Mouse (Mus musculus): Measurements from ENCODE around the gene Setdb2. TPM values are rescaled to one million over a fixed set of nuclear protein-coding genes. Genes with fewer than 3 reads are reported as not detected.
"Not testable (repeated sequence)": the region's sequence is repeated elsewhere in the genome, so short reads cannot be mapped to it uniquely, and the experiment has no call there.

The Setdb2 gene
- 1 to 10 TPM; 5.4 to 7.3 TPM for total RNA-seq (2021)
- long read RNA-seq, partial matches to known transcripts = 0 of 7 reads
- long read RNA-seq, other reads (novel, unspliced or antisense) = 4 of 7 reads

DNA sequence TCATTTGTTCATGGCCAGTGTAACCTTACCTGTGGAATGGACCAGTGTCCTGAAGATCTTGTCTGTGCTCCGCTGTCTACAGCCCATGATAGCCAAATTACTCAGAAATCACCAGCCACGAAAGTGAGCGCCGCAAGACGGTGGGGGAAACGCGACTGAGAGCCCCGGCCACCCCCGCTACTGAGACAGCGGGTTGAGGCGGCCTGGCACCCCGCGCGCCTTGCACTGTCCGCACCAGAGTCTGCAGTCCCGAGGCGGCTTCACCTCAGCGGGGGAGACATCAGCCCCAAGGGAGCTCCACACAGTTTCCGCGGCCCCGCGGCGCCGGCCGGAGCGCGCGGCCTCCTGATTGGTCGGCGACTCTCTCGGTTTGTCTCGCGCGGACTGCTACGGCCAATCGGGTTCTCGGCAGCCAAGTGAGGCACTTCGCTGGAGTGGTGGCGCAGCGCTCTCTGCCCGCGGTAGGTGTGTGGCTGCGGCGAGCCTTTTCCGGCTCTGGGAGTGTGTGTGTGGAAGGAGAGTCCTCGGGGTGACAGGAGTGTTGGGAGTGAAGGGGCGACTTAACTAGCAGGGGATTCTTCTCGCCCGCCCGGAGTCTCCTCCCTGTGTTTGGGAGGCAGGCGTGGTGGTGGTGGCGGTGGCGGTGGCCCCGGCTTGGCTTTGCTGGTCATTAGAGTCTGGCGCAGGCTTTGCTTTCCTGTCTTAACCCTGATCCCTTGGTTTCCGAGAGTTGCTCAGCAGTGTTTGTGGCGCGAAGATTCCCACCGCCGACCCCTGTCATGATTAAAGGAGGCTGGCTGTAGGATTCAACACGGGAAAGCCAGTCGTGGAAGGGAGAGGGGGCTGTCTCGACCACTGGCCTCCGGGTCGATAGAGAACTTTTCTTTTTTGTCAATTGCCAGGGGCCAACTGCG lies at the start of gene Setdb2, which contains the start of gene Cab39l:
TSS of gene Setdb2 (minus strand) at position 327 of the 914 bp plus-strand sequence.
TSS of gene Cab39l (plus strand) at position 415 of the 914 bp plus-strand sequence.
- DNase-seq (ENCODE audit: low spot score in 2 of 2) = peak; percentile 93 to 97

DNA sequence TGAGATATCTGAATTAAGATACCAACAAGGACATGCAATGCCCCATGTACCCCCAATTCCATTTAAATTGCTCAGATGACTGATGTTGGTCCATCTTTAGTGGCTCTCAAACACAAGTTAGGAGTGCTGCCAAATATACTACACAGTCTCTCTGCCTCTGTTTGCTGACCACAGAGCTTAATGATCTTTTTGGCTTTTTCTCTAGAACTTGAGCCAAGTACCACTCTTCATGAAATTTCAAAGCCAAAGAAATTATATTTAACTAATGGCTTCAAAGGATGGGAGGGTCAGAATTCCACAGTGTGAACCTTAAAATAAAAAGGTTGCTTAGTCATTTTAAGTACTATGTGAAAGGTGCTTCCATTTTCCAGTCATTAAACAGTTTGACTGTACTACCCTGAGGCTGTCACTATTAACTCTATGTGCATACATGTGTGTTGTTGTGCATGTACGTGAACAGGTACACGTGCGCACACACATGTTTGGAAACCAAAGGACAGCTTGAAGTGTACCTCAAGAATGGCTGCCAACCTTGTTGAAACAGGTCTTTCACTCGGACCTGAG lies 44.6 kb upstream of the Setdb2 start:
- DNase-seq (ENCODE audit: low spot score in 2 of 2) = no peak

DNA sequence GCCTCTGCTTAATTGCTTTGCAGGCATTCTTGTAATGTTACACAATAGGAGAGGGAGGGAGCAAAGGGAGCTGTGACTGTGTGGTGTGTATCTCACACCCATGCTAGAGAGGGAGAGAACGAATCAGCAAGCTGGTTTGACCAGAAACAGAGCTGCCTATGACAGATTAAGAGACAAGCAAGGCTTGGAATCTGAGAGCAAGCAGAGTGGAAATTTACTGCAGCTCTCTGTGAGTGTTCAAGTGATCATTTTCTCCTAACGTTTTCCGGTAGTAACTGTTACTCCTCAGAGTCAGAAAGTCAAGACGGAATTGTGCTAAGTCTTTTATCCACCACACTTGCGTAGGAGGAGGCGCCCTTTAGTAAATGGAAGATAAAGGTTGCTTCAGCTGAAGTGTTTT lies 38.0 kb upstream of the Setdb2 start:
- DNase-seq (ENCODE audit: low spot score in 2 of 2) = peak; percentile 11 to 71

DNA sequence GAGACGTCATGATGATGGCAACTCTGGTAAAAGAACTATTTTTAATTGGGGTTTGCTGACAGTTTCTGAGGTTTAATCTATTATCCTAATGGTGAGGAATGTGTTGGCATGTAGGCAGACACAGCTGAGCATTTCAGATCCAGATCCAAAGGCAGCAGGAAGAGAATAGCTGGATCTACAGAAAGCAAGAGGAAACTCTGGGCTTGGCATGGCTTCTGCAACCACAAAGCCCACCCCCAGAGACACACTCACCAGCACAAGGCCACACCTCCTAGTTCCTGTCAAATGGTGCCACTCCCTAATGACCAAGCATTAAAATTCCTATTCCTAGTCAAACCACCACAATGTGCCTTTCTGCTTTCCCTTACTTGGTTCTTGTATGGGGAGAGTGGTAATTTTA lies 30.1 kb upstream of the Setdb2 start:
- DNase-seq (ENCODE audit: low spot score in 2 of 2) = no peak

DNA sequence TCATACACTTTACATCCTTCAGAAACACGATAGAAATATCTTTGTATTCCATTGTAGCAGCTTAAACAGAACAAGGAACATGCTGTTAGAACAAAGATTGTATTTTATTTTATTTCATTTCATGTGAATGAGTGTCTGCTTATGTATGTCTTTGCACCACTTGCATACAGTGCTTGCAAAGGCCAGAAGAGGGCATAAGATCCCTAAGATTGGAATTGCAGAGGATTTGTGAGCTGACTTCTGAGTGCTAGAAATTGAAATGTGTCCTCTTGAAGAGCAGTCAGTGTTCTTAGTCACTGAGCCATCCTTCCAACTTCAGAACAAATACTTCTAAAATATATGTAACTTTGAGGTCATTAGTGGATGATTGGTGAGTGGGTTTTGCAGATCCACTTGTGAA lies 27.1 kb upstream of the Setdb2 start:
- peak in 1 of 2 experiments; percentile 40 for DNase-seq (ENCODE audit: low spot score in 2 of 2)

DNA sequence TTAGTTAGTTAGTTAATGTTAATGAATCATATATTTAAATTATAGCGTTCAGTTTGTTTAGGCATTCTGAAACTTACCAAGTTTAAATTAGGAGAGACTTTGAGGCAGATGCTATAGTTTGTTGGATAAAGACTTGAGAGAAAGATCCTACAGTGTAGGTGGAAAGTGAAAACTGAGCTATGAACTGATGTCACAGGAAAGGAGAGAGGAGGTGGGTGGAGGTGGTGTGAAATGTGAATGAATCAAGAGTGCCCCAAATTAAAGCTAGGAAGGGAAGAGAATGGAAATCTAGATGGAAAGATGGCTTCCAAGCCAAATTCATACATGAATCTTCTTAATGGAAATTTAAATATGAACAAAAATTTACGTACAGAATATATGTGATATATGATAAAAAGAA lies 25.8 kb upstream of the Setdb2 start:
- no peak for DNase-seq (ENCODE audit: low spot score in 2 of 2)

DNA sequence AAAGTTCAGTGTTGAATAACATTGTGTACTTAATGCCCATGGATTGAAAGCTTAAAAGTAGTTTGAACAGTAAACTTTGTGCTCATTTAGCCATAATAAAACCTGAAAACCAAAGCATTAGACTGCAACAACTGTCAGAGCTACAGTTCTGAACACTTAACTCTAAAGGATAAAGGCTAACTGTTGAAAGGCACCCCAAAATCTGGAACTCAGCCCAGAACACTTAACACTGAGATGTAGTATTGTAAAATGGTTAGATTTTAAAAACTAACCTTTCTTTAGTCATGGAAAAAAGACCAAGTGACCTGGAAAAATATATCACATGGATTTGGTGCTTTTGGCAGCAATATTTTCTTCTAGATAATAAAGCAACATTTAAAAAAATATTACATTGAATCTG lies 7.3 kb upstream of the Setdb2 start:
- no peak for DNase-seq (ENCODE audit: low spot score in 2 of 2)

DNA sequence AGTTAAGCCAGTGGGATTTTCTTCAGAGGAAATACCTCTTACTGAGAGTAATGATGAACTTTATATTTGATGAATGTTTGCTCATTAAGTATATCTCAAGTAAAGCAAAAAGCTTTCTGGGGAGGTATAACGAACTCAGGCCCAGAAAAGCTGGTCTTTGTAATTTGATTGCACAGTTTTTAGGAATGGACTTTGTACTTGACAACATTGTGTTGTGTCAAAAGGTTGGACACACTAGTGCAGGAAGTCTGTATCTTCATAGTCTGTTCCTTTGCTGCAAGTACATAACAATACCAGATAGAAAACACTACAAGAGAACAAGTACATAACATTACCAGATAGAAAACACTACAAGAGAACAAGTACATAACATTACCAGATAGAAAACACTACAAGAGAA lies 4.7 kb upstream of the Setdb2 start:
- no peak for DNase-seq (ENCODE audit: low spot score in 2 of 2)

DNA sequence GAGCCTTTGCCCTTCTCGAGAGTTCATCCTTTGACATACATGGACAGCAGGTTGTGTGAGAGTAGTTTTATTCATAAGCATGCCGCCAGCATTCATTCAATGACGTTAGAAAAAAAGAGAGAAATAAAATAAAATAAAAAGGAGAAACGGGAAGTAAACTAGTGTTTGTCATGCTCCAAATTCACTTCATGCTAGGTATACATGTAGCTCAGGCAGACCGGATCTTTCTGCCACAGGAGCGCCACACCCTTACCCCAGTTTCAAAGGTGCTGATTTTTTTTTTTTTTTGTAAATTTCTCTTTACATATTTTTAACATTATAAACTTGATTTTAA lies 755 bp upstream of the Setdb2 start:
- DNase-seq (ENCODE audit: low spot score in 2 of 2) = no peak

DNA sequence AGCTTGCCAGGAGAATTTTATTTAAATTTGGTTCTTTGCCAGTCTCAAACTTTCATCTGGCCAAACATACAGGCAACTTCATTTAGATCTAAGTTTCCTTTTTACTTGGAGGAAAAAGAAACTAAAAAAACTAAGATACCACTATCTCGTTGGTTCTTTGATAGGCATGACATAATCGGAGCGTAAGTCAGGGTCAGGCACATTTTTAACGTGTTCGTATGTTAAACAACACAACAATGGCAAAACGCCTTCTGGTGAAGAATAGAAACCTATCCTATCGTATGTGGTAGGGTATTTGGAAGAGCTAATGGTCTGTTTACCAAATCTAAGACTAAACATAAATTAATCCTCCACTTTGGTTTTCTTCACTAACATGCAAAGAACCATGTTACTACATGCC lies 645 bp downstream of the Setdb2 start:
- DNase-seq (ENCODE audit: low spot score in 2 of 2) = no peak

DNA sequence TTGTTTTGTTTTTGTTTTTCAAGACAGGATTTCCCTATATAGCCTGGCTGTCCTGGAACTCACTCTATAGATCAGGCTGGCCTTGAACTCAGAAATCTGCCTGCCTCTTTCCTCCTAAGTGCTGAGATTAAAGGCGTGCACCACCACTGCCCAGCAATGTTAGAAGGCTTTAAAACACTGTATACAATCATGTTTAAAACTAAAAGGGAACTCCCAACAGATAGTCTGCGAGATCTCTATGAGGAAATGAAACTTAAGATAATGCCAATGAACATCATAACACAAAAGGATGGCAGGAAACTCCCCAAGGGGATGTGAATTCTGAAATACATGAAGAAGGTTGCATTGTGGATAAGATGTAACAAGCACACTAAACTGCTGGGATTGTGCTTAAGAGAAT lies 2.2 kb downstream of the Setdb2 start:
- DNase-seq (ENCODE audit: low spot score in 2 of 2) = no peak

DNA sequence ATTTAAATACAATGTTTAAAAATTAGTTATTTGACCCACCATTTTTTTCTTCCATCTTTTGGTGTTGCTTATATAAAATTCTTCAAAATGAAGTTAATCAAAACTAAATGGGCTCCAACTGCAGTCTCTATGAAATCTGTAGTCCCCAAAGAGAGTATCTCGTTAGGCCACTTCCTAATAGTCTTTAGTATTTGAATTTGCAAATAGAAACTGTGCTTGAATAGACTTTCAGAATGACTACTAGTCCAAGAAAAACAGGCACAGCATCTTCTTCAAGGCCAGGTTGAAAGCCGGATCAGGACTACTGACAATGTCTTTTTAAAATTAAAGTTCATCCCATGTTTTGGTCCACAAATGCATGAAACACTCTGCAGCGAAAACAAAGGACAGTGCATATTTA lies 3.3 kb downstream of the Setdb2 start:
- DNase-seq (ENCODE audit: low spot score in 2 of 2) = no peak

DNA sequence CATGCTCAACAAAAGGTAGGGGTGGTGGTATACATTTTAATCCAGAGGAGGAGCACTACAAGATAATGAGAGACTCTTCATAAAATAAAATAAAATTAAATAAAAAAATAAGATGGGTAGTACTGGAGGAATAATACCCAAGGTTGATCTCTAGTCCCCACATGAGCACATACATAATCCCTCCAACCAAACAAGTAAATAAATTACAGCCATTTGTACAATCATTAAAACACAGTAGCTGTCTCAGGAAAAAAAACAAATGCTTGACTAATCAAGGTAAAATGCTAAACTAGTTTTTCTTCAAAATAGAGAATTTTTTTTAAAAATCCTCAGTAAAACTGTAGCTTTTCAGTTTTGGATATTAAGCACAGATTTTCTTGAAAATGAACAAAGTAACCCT lies 5.5 kb downstream of the Setdb2 start:
- no peak for DNase-seq (ENCODE audit: low spot score in 2 of 2)

DNA sequence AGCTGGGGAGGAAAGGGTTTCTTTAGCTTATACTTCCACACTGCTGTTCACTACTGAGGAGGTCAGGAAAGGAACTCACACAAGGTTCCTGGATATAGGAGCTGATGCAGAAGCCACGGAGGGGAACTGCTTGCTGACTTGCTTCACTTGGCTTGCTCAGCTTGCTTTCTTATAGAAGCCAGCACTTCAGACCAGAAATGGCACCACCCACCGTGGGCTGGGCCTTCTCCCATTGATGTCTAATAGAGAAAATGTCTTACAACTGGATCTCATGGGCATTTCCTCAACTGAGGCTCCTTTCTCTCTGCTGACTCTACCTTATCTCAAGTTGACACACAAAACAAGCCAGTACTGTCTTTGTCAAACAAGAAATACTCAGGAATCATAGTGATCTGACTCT lies 6.8 kb downstream of the Setdb2 start:
- no peak for DNase-seq (ENCODE audit: low spot score in 2 of 2)

DNA sequence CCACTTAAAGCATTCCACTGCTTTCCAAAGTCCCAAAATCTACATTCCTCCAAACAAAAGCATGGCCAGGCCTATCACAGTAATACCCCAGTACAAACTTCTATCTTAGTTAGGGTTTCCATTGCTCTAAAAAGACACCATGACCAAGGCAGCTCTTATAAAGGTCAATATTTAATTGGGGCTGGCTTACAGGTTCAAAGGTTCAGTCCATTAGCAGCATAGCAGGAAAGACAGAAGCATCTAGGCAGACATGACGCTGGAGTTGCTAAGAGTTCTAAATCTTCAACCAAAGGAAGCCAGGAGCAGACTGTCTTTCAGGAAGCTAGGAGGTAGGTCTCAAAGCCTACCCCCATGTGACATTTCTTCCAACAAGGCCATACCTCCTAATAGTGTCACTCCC lies 10.1 kb downstream of the Setdb2 start:
- no peak for DNase-seq (ENCODE audit: low spot score in 2 of 2)

DNA sequence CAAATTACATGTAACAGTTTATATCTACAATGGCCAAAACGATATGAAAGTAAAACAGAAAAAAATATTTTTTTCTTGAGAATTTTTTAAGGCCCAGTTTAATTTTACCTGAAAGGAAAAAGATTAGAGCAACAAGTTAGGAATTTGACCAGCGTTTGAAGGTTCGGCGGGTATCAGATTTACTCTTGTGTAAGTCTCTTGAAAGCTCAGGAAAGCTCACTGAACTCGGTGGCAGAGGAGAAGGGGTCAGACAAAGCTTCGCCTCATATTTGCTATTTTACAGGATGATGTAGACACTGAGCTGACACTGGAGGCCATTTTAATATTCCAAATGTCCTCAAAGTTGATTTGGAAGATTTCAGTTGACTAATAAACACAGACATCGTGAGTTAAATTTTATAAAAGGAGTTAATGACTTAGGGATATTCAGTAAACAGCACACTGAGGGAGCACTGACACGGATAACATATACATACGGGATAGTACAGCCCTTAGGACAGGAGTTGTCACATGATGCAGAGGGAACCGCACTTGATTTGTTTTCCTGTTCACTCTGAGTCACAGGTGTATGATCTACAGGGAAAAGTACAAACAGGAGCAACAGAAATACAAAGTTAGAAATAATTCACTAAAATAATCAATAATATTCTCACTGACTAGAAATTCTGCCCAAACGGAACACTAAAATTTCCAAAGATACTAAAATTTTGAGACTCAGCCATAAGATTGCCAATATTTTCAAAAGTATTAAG lies 17.6 kb downstream of the Setdb2 start:
- no peak for DNase-seq (ENCODE audit: low spot score in 2 of 2)

DNA sequence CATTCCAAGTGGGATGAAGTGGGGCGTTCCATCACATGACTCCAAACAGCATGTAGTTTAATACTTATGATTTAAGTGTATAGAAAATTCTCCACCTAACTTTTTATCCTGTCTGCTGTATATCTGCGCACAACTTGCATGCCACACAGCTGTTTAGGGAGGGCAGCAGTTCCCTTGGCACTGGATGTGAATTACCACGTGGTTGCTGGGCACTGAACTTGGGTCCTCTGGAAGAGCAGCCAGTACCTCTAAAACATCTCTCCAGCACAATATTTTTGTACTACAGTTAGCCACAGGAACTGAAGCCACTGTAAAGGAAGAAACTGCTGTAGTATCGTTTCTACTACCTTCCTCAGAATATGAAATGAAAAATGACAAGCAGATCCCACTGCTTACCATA lies 22.5 kb downstream of the Setdb2 start:
- no peak for DNase-seq (ENCODE audit: low spot score in 2 of 2)

DNA sequence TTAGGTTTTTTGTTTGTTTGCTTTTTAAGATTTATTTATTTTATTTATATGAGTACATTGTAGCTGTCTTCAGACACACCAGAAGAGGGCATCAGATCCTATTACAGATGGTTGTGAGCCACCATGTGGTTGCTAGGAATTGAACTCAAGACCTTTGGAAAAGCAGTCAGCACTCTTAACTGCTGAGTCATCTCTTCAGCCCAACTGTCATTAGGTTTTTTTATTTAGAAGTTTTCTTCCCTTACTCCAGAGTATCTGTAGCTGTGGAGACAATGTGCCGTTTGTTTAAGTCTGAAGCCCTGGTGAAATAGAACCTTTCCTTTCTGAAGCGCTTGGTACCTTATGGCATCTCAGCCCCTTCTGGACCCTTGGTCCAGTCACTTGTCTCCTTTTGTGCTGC lies 25.7 kb downstream of the Setdb2 start:
- not testable (repeated sequence) for DNase-seq (ENCODE audit: low spot score in 2 of 2)

DNA sequence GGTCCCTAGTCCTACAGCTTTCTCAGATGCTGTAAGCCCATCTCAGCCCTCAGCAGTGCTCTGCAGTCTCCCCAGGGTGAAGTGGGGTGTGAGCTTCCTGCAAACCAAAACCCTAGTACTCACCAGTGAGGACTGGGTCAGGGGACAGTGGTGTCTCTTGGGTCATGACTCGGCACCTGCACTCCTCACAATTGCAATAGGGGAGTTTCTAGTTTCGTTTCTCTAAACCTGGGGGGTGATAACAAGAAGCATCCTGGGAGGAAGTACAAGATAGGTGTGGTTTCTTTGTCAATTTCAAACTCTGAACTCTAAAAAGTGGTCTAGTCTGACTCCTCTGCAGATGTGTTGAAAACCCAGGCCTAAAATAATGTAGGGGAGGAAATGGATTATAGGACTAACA lies 43.7 kb downstream of the Setdb2 start:
- DNase-seq (ENCODE audit: low spot score in 2 of 2) = no peak

DNA sequence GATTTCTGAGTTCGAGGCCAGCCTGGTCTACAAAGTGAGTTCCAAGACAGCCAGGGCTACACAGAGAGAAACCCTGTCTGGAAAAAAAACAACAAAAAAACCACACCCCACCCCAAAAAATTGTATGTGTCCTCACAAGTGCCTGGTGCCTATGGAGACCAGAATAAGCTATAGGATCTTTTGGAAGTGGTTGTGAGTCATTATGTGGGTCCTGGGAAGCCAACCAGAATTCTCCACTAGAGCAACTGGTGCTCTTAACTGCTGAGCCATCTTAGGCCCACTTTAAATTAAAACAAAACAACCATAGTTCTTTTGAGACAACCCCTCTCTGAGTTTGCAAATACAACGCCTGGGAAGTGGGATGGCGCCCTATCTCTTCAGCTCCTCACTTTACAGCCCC lies 45.4 kb downstream of the Setdb2 start, which contains the start of gene Phf11c:
TSS of gene Phf11c (minus strand) at position 101 of the 400 bp plus-strand sequence.
- DNase-seq (ENCODE audit: low spot score in 2 of 2) = no peak

DNA sequence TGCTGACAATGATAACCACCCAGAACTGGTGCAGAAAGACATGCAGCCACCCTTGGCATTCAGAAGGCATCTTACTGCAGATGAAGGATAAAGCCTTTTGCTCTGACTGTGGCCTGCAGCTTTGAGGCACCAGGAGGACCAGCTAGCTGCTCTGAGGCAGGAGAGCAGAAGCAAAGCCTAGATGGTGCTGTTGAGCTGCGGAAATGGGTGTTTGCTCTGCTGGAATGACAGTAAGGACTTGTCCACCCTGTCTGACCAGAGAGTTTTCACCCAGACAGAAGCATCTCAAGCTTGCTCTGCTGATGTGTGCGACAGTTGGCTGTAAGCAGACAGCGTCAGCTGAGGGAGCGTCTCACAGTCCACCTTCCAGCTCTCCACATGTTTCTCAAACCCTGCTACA lies 50.5 kb downstream of the Setdb2 start:
- peak; percentile 20 to 57 for DNase-seq (ENCODE audit: low spot score in 2 of 2)

DNA sequence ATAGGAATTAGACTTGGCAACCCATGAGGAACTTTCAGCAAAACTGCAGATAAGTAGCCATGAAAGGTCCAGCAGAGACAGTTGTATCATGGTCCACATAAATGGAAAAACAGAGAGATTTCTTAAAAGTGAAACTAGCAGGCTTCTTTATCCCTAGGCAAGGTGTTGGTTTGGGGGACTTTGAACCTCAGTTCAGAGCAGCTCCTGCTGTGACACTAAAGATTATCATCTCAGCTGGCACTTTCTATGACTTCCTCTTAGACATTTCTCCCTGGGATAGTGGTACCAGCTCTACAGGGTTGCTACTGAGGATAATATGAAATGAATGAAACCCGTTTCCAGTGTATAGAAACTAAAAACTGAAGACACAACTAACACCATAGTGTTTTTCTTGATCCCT lies 51.2 kb downstream of the Setdb2 start:
- DNase-seq (ENCODE audit: low spot score in 2 of 2) = no peak

All from layer of hippocampus, adult 18-20 months (tissue).